Comparison of ENCODE assay signal across 8 mouse cellular contexts in the genomic region with DNA sequence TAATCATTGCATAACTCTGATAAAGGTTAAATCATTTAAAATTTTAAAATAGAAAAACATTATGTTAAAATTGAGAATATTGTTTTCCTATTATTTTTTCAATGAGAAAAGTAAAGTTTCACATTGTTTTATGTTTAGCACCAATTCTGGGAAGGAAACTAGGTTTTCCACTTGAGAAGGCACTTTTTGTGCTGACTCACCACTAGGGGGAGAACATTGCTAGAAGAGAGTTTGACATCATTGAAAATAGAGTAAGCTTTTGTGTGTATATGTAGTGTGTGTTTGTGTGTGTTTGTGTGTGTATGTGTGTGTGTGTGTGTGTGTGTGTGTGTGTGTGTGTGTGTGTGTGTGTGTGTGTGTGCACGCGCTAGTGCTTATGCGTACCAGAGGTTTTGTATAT.
DNase-seq lines count a peak whose midpoint lies in the region; ATAC-seq lines count a peak whose summit lies in the region.
"Had no signal": no experiment of that assay in that cellular context is flagged by ENCODE, and none has a peak within 500 bp of the region (broad histone marks: within the 10 kb centered on the region; RNA-seq: fewer than 3 reads in every experiment).

No protein-coding gene starts in this region.

- ATAC-seq in megakaryocyte-erythroid progenitor cell, adult 5-6 weeks (replicated peaks; ENCODE audit: low FRiP score, low TSS enrichment, poor library complexity, severe bottlenecking) = peak; percentile 75; the same call in 1 of the 2 replicates

- DNase-seq in kidney, postnatal 10 days = peak; percentile 28
- DNase-seq in kidney, adult 11 months = no peak
- DNase-seq in MEL-GATA-1-ER (ENCODE audit: extremely low read depth, low read depth) = peak; percentile 17
- DNase-seq in c-Kit-positive CD71-negative TER-119-negative erythroid progenitor cells, embryonic 14.5 days (ENCODE audit: low read depth) = peak; percentile 1
- DNase-seq in right cerebral cortex, postnatal 4 days = no peak
- DNase-seq in thymus, adult 18-20 months = no peak
- DNase-seq: left cerebral cortex, postnatal 4 days had no signal

Comparison
In these comparisons a context has a peak if more than half of its experiments do, and no peak if none do; other contexts are left out.
1. DNase-seq: peak in kidney, postnatal 10 days (single experiment), MEL-GATA-1-ER (single experiment) and c-Kit-positive CD71-negative TER-119-negative erythroid progenitor cells, embryonic 14.5 days (single experiment); none in kidney, adult 11 months (single experiment), right cerebral cortex, postnatal 4 days (single experiment) and thymus, adult 18-20 months (0 of 2).